Mouse (Mus musculus): ENCODE results near the gene Cyp4f15.
"Not testable (repeated sequence)": the region's sequence is repeated elsewhere in the genome, so short reads cannot be mapped to it uniquely, and the experiment has no call there.

The Cyp4f15 gene

DNA sequence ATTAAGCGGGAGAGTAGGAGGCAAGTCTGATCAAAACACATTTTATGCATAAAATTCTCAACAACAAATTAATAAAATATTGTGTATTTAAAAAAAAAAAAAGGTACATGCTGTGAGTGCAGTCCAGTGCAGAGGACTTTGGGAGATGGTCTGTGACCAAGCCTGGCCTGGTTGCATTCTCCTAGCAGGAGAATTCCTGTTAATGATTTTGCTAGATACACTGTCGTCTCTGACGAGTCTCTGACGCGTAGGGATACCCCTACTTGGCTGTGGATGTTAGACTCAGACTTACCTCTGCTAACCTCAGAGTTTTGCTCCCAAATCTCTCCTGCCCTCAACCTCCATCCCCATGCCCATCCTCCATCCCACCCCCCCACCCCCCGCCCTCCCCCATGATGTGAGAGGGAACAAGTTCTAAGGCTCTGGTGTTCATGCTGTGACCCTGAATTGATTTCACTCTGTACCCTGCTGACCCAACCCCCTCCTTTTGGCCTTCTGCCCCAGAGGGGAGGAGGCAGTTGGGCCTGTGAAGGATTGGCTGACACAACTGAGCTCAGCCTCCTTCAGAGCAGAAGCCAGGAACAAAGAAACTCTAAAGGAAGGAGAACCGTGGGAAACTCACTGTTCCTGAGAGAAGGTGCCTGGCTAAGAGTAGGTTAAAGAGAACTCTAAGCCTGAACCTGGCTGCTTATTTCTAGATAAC, at the start of gene Cyp4f15:
Cyp4f15 (plus strand) TSS at position 580 of the 703 bp plus-strand sequence.
- DNase-seq (ENCODE audit: low spot score), result peak; percentile 29

DNA sequence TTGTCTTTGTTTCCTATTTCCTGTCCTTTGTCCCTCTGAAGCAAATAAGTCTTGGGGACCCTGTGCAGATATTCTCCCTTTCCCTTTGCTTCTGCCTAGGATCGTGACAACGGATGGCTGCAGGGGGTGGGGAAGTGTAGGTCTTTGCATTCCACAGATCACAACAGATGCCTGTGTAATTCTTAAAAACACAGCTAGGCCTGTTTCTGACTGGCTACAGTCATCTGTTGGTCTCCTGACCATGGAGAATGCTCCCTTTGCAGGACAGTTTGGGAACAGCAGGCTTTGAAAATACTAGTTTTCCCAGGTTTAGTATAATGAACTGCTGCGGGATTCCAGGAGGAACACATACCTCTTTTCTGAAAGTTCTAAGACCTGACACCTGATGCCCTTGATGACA, 49.1 kb upstream of the Cyp4f15 start:
- DNase-seq (ENCODE audit: low spot score), result no peak

DNA sequence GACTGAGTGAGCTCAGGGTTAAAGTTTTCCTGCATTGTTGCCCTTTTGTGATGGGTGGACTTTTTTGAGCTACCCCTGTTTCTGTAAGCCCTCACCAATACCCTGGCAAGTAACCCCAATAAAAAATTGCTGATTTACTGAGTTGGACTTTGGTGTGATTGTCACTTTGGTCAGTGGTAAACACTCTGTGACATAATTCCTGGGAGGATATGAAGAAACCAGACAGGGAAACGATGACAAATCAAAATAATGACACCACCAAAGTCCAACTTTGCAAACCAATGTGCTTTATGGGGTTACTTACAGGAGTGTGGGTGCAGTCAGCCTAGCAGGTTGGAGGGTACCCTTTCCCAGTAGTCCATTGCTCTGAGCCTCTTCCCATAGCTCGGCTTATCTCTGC, 48.3 kb upstream of the Cyp4f15 start:
- no peak for DNase-seq (ENCODE audit: low spot score)

DNA sequence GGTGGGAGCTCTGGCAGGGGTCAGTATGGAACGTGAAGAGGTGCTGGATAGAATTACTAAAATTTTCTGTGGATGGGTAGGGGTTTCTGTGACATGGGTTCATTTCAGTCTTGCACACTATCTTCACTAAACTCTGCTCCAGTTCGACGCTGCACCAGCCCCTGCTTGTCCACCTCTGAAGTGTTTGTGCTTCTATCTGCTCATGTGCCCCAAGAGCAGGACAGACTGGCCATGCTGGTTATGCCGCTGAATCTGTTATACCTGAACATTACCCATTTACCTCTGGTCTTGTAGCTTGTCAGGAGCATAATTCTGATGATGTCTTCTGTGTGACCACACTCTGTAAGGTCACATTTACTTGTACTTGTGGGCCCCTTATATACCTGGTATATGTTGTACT, 38.8 kb upstream of the Cyp4f15 start:
- no peak for DNase-seq (ENCODE audit: low spot score)

DNA sequence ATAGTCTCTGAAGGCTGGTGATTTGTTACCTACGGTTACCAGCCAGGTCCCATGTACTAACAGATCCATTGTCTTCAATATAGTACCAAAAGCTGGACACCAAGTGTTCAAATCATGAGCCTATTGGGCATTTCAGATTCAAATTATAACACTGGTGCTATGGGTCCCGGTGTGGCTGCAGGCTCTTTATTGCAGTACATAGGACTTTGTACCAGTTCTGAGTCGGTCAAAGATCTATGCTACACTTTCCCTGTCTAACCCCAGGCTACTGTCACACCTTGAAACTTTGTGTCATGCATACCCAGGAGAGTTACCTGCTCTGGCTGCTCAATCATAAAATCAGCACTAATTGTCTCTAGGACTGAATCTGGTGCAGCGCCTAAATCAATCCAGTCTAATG, 31.6 kb upstream of the Cyp4f15 start:
- DNase-seq (ENCODE audit: low spot score), result no peak

DNA sequence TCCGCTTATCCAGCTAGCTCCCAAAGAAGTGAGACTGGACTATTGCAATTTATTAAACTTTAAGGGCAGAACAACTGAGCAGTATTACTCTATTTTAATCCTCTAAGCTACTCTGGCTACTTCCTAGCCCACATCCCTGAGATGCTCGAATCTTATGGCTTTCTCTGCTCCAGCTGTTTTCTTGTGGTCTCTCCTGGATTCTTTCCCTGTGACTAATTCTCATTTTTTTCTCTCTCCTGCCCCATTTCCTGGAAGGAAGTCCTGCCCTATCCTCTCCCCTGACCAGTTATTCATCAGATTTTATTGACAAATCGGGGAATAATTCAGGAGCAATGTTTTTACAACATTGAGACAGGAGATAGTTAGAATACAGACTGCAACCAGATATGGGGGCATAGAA, 28.4 kb upstream of the Cyp4f15 start:
- no peak for DNase-seq (ENCODE audit: low spot score)

DNA sequence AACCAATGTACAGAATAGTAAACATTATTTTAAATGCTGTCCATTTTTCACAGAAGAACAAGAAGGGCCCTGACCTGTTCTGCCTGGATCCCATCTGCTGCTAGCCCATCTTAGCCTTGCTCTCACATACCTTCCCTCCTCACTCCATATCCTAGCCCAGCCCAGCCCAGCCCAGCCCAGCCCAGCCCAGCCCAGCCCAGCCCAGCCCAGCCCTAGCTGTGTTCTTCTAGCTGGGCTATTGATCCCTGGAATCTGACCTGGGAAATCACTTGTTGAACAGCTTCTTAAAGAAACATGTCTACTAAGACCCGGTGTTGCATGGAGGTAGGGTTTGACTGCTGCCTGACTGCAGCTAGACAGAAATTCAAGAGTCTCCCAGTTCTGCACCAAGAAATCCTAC, 27.2 kb upstream of the Cyp4f15 start:
- no peak for DNase-seq (ENCODE audit: low spot score)

DNA sequence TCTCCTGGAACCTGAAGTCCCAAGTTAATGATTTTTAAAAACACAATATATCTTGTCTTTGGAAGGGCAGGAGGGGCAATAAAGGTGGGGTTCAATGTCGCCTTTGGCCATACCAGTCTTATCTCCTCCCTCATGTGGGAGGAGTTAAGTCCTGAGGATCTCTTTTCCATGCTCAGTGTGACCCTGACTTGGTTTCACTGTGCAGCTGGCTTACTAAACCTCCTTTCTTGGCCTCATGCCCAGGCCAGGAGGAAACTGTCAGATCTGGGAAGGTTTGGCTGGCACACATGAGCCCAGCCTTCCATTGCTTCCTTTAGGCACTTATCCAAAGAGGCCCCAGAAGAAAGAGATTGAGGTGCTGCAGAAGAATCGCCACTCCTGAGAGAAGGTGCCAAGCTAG, 26.7 kb upstream of the Cyp4f15 start, which contains the start of gene Cyp4f40:
Cyp4f40 (plus strand) TSS at position 189 of the 400 bp plus-strand sequence.
- DNase-seq (ENCODE audit: low spot score), result no peak

DNA sequence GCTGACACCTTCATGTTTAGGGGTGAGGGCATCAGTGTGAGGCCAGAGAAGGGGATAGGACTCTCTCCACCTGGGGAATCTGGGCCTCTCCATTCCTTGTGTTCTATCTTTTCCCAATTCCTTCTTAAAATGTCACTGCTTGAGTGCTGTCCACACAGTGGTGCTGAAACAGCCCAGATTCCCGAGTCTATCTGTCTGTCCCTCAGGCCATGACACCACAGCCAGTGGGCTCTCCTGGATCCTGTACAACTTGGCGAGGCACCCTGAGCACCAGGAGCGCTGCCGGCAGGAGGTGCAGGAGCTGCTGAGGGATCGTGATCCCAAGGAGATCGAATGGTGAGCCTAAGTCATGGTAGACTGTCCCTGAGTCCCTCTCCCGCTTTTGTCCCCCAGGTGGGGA, 11.5 kb upstream of the Cyp4f15 start:
- DNase-seq (ENCODE audit: low spot score), result no peak

DNA sequence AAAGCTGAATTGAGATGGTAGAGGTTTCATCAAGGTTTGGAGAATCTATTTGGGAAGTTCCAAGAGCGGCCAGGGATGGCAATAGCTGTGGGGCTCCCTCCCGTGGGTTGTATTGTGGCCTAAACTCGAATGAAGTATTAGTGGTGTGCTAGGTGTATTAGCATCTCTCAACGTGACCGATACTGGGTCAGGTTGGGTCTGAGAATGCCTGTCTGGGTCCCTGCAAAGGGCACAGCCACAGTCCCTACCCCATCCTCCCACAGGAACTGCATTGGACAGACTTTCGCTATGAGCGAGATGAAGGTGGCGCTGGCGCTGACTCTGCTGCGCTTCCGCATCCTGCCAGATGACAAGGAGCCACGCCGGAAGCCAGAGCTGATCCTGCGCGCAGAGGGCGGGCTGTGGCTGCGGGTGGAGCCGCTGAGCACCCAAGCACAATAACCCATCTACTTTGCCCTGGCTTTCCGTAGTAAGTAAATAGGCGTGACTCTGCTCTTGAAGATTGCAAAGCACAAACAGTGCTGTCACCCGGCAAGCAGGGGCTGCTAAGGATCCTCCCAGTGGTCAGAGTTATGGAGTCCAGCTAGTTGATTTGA, 9.3 kb upstream of the Cyp4f15 start:
- DNase-seq (ENCODE audit: low spot score), result no peak

DNA sequence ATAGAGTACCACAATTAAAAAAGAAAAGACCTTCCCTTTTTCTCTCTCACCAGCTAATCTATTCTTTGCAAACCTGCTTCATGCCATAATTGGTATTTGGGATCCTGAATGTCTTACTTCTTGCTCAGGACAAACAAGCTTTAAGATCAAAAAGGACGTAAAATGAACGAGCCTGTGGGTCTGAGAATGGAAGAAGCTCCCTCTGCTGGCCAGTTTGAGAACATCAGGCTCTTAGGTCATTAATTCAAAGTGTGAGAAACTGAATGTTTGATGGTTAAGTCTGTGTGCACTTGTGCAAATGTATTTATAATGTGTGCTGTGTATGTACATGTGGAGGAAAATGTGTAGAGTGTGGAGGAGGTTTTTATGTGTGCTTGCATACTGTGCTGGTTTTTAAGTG, 5.0 kb upstream of the Cyp4f15 start:
- DNase-seq (ENCODE audit: low spot score), result peak; percentile 8

DNA sequence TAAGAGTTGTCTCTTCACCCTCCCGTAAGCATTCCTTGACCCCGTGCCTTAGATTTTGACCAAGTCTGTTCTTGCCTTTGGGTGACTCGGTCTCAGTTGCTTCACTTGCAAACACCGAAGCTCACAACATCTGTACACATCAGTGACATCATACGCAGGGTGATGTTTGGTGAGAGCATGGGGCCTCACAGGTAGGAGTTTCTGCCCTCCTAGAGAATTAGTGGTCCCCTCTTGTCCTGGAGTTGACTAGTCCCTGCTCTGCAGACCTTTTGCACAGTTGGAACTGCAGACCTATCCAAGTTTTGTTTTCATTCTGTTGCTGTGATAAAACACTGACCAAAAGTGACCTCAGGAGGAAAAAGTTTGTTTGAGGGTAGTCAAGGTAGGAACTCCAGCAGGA, 1.3 kb downstream of the Cyp4f15 start:
- no peak for DNase-seq (ENCODE audit: low spot score)

DNA sequence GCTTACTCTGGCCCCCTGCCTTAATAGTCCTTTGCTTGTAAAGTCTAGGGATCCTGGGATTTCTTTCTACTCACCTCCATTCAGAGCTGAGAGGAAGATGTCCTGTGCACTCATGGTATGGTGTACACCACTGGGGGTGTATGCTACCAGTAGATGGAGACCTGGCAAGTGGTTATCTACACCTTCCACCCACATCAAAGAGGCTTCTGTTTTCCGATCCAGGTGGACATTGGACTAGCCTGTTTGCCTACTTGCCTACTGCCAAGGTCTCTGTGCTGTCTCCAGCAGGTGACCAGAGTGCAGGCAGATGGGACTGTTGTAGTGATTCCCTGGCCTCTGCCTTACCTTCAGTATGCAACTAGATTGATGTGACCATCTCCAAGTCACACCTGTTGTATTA, 5.5 kb downstream of the Cyp4f15 start:
- no peak for DNase-seq (ENCODE audit: low spot score)

DNA sequence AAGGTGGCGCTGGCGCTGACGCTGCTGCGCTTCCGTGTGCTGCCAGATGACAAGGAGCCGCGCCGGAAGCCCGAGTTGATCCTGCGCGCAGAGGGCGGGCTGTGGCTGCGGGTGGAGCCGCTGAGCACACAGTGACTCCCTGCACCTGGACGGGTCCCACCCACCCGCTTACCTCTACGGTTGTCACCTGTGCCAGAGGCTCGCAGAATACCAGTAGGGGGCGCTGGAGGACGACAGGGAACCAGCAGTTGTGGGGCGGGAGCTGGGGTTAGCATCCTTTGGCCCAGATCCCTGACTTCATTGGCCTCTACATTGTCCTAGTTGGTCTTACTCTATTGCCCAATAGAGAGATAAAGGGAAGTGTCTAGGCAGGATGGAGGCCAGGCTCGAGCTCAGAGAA, 17.4 kb downstream of the Cyp4f15 start:
- DNase-seq (ENCODE audit: low spot score), result no peak

DNA sequence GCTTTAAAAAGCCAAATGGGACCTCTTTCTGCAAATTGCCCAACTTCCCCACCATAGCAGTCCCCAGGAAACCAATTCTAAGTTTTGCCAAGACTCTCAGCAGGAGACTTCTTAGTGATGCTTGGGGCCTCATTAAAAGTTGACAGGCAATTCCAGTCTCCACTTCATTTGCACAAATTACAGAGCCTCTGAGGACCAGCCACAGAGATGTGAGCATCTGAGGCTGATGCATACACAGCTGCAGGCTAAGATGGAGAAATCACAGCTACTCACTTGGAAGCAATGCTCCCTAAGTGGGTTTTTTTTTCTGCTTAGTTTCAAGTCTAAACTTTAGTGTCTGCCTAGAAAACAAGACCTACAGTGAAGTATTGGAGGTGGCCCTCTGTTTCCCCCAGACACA, 25.1 kb downstream of the Cyp4f15 start:
- DNase-seq (ENCODE audit: low spot score), result not testable (repeated sequence)

DNA sequence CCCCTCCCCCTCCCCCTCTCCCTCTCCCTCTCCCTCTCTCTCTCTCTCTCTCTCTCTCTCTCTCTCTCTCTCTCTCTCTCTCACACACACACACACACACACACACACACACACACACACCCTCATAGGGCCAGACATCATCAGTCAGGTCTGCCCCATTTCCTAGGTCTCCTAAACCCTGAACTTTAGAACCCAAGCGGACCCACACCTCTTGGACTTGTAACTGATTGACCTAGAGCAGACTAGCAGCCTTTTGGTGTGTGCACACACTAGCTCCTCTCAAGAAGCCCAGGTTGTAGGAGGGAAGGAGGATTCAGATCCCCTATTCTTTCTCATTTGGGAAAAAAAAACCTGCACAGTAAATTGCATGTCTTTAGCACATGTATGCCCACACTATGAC, 36.7 kb downstream of the Cyp4f15 start:
- DNase-seq (ENCODE audit: low spot score), result not testable (repeated sequence)

DNA sequence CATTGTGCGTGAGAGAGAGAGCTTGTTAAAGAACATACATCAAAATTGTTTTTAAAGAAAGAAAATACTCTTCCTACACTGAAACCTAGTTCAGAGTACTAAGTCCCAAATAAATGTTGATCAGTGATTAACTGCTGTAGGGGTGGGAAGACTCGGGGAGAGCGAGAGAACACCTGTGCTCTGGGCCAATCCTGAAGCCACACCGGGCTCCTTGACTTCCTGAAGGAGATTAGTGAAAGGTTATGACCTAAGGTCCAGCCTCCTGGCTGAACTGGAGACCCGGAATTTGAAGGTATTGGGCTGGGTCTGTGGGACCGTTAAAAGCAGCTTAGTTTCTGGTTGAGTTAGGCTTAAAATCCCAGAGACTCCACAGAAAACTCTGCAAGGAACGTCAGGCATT, 37.3 kb downstream of the Cyp4f15 start:
- DNase-seq (ENCODE audit: low spot score), result no peak

DNA sequence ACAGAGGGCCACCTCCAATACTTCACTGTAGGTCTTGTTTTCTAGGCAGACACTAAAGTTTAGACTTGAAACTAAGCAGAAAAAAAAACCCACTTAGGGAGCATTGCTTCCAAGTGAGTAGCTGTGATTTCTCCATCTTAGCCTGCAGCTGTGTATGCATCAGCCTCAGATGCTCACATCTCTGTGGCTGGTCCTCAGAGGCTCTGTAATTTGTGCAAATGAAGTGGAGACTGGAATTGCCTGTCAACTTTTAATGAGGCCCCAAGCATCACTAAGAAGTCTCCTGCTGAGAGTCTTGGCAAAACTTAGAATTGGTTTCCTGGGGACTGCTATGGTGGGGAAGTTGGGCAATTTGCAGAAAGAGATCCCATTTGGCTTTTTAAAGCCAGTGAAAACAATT, 40.9 kb downstream of the Cyp4f15 start:
- not testable (repeated sequence) for DNase-seq (ENCODE audit: low spot score)

DNA sequence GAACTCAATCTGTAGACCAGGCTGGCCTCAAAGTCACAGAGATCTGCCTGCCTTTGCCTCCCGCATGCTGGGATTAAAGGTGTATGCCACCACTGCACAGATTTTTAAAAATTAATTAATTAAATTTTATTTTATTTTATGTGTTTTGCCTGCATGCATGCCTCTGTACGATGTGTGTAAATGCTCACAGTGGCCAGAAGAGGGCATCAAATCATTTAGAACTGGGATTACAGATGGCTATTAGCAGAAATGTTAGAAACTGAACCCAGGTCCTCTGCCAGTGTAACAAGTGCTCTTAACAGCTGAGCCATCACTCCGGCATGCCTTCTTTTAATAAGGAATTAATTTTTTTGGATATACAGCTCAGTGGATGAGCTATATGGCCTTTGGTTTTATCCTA, 43.6 kb downstream of the Cyp4f15 start:
- DNase-seq (ENCODE audit: low spot score), result no peak

DNA sequence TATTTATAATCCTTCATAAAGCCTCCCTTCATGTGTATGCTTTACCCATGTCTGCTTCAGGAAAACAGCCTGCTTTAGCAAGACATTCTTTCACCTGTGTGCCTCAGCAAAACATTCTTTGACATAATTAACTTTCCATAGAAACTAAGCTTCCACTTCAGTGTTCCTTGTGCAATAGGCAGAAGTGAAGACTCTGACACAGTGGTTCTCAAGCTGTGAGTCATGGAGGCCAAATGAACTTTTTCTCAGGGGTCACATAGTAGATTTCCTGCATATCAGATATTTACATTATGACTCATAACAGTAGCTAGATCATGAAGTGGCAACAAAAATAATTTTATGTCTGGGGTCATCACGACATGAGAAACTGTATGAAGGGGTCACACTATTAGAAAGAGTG, 53.0 kb downstream of the Cyp4f15 start:
- DNase-seq (ENCODE audit: low spot score), result no peak

DNA sequence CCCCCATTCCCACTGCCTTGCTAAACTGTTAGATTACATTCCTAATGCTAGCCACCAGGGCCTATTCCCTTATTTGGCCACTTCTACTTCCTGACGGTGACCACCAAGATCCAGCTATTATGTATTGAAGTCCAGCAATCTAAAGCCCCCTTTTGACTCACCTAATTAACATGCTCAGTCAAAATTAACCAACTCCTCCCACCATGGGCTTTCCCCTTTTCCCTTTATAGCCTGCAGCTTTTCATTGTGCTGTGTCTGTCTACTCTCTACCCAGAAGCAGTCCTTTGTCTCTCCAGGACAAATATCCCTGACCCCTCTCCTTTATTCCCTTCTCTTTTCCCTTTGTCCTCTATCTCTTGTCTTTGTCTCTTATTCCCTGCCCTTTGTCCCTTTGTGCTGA, 55.6 kb downstream of the Cyp4f15 start:
- no peak for DNase-seq (ENCODE audit: low spot score)

DNA sequence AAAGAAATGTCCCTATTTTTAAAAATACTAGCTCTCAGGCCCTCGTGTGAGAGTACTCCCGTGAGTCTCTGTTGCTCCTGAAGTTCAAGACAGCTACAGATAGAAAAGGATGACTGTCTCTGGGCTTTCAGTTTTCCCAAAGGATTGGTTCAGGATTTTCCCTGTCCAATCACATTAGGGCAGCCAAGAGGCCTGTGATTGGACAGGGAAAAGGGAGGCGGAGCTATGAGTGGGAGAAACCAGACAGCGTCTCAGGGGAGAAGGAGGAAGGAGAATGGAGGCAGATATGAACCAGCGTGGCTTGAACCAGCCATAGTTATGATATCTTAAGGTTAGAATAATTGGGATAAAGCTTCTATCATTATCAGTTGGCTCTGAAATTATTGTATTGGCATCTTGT, 65.2 kb downstream of the Cyp4f15 start:
- DNase-seq (ENCODE audit: low spot score), result no peak

Measured in left cerebral cortex, adult 11 months (tissue).